Mouse (Mus musculus): Measurements from ENCODE around the gene Glrp1. TPM values are rescaled to one million over a fixed set of nuclear protein-coding genes. Genes with fewer than 3 reads are reported as not detected.
A peak's percentile ranks its signal among the peaks of the same experiment; 100 is the strongest.

The Glrp1 gene
- polyA plus RNA-seq, 1 experiment from 2014 or later: not detected

- Histone ChIP-seq H3K27me3 (no peaks in the 10 kb centered on the region; the same call in 1 of the 2 replicates), H3K4me2 (replicated peaks) (no peak overlapping the region), H3K4me3 (no peak overlapping the region), H3K4me1 (peaks cover 15% of the 10 kb centered on the region), H3K27ac (peak overlapping the region; percentile 4; the same call in 1 of the 2 replicates), H3K9me3 (replicated peaks) (no peaks in the 10 kb centered on the region), H3K9ac (no peak overlapping the region), H3K36me3 (no peaks in the 10 kb centered on the region)
- ATAC-seq (ENCODE audit: low FRiP score): no peak
- 15% methylated on average over 6 of the region's 6 CpGs for WGBS
Measured at GRCm38 (mm10) chr1:88472258-88472657, 37.6 kb downstream of the Glrp1 start.

GRCm38 (mm10) chr1:88469746-88470145 is 40.1 kb downstream of the Glrp1 start:
- Histone ChIP-seq H3K27ac (no peak overlapping the region), H3K27me3 (no peaks in the 10 kb centered on the region), H3K4me3 (no peak overlapping the region), H3K9ac (no peak overlapping the region), H3K4me1 (peaks cover 8% of the 10 kb centered on the region; the same call in 1 of the 2 replicates), H3K36me3 (no peaks in the 10 kb centered on the region), H3K9me3 (replicated peaks) (no peaks in the 10 kb centered on the region), H3K4me2 (replicated peaks) (no peak overlapping the region)
- no peak for ATAC-seq (ENCODE audit: low FRiP score)
- 80% methylated on average over 4 of the region's 4 CpGs for WGBS

- Histone ChIP-seq H3K9me3 (replicated peaks) (no peaks in the 10 kb centered on the region), H3K4me2 (replicated peaks) (no peak overlapping the region), H3K4me1 (peaks cover 6% of the 10 kb centered on the region; the same call in 1 of the 2 replicates), H3K27me3 (no peaks in the 10 kb centered on the region), H3K4me3 (no peak overlapping the region), H3K36me3 (no peaks in the 10 kb centered on the region), H3K9ac (no peak overlapping the region), H3K27ac (no peak overlapping the region)
- no peak for ATAC-seq (ENCODE audit: low FRiP score)
- 100% methylated on average over 2 of the region's 2 CpGs for WGBS
Measured at GRCm38 (mm10) chr1:88468335-88468734, 41.5 kb downstream of the Glrp1 start.

- Histone ChIP-seq H3K9ac (no peak overlapping the region), H3K9me3 (replicated peaks) (no peaks in the 10 kb centered on the region), H3K4me2 (replicated peaks) (no peak overlapping the region), H3K4me3 (no peak overlapping the region), H3K27ac (no peak overlapping the region), H3K27me3 (no peaks in the 10 kb centered on the region), H3K4me1 (peaks cover 6% of the 10 kb centered on the region; the same call in 1 of the 2 replicates), H3K36me3 (no peaks in the 10 kb centered on the region)
- WGBS: 80% methylated on average over 5 of the region's 5 CpGs
- ATAC-seq (ENCODE audit: low FRiP score): no peak
Measured at GRCm38 (mm10) chr1:88467866-88468265, 42.0 kb downstream of the Glrp1 start.

- Histone ChIP-seq H3K4me1 (peaks cover 7% of the 10 kb centered on the region; the same call in 1 of the 2 replicates), H3K27me3 (no peaks in the 10 kb centered on the region), H3K4me3 (no peak overlapping the region), H3K9me3 (replicated peaks) (no peaks in the 10 kb centered on the region), H3K9ac (no peak overlapping the region), H3K27ac (no peak overlapping the region), H3K36me3 (no peaks in the 10 kb centered on the region), H3K4me2 (replicated peaks) (no peak overlapping the region)
- WGBS: 74% methylated on average over 8 of the region's 8 CpGs
- no peak for ATAC-seq (ENCODE audit: low FRiP score)
Measured at GRCm38 (mm10) chr1:88466325-88467064, 43.4 kb downstream of the Glrp1 start.

GRCm38 (mm10) chr1:88465722-88466121 is 44.1 kb downstream of the Glrp1 start:
- no peak overlapping the region for H3K27ac ChIP-seq
- H3K9ac ChIP-seq: no peak overlapping the region
- no peaks in the 10 kb centered on the region for H3K9me3 ChIP-seq (replicated peaks)
- no peak for ATAC-seq (ENCODE audit: low FRiP score)
- H3K27me3 ChIP-seq: no peaks in the 10 kb centered on the region
- no peak overlapping the region for H3K4me2 ChIP-seq (replicated peaks)
- no peaks in the 10 kb centered on the region for H3K36me3 ChIP-seq
- peaks cover 7% of the 10 kb centered on the region; the same call in 1 of the 2 replicates for H3K4me1 ChIP-seq
- H3K4me3 ChIP-seq: no peak overlapping the region
- WGBS: 69% methylated on average over 4 of the region's 4 CpGs

GRCm38 (mm10) chr1:88464109-88464905 is 45.6 kb downstream of the Glrp1 start:
- Histone ChIP-seq H3K9ac (no peak overlapping the region), H3K4me2 (replicated peaks) (no peak overlapping the region), H3K9me3 (replicated peaks) (no peaks in the 10 kb centered on the region; the same call in 1 of the 2 replicates), H3K4me1 (peaks cover 7% of the 10 kb centered on the region; the same call in 1 of the 2 replicates), H3K27ac (no peak overlapping the region), H3K36me3 (no peaks in the 10 kb centered on the region), H3K4me3 (no peak overlapping the region), H3K27me3 (no peaks in the 10 kb centered on the region)
- ATAC-seq (ENCODE audit: low FRiP score): no peak
- 70% methylated on average over 6 of the region's 6 CpGs for WGBS

GRCm38 (mm10) chr1:88463241-88463640 is 46.6 kb downstream of the Glrp1 start:
- Histone ChIP-seq H3K4me1 (peaks cover 7% of the 10 kb centered on the region; the same call in 1 of the 2 replicates), H3K27ac (no peak overlapping the region), H3K4me2 (replicated peaks) (no peak overlapping the region), H3K9ac (no peak overlapping the region), H3K4me3 (no peak overlapping the region), H3K36me3 (no peaks in the 10 kb centered on the region), H3K9me3 (replicated peaks) (no peaks in the 10 kb centered on the region; the same call in 1 of the 2 replicates), H3K27me3 (no peaks in the 10 kb centered on the region)
- 94% methylated on average over 3 of the region's 3 CpGs for WGBS
- ATAC-seq (ENCODE audit: low FRiP score): no peak

- Histone ChIP-seq H3K9me3 (replicated peaks) (no peaks in the 10 kb centered on the region; the same call in 1 of the 2 replicates), H3K4me3 (no peak overlapping the region), H3K27me3 (no peaks in the 10 kb centered on the region), H3K4me2 (replicated peaks) (no peak overlapping the region), H3K27ac (no peak overlapping the region), H3K9ac (no peak overlapping the region), H3K36me3 (no peaks in the 10 kb centered on the region), H3K4me1 (peaks cover 7% of the 10 kb centered on the region; the same call in 1 of the 2 replicates)
- WGBS: 37% methylated on average over 6 of the region's 6 CpGs
- no peak for ATAC-seq (ENCODE audit: low FRiP score)
Measured at GRCm38 (mm10) chr1:88462484-88462883, 47.4 kb downstream of the Glrp1 start.

- Histone ChIP-seq H3K27me3 (no peaks in the 10 kb centered on the region), H3K9ac (no peak overlapping the region), H3K4me2 (replicated peaks) (no peak overlapping the region), H3K4me3 (no peak overlapping the region), H3K9me3 (replicated peaks) (no peaks in the 10 kb centered on the region; the same call in 1 of the 2 replicates), H3K4me1 (peaks cover 7% of the 10 kb centered on the region; the same call in 1 of the 2 replicates), H3K36me3 (no peaks in the 10 kb centered on the region), H3K27ac (no peak overlapping the region)
- no peak for ATAC-seq (ENCODE audit: low FRiP score)
- 29% methylated on average over 1 of the region's 1 CpGs for WGBS
Measured at GRCm38 (mm10) chr1:88461096-88461495, 48.8 kb downstream of the Glrp1 start.

- Histone ChIP-seq H3K9me3 (replicated peaks) (no peaks in the 10 kb centered on the region; the same call in 1 of the 2 replicates), H3K36me3 (no peaks in the 10 kb centered on the region), H3K27ac (no peak overlapping the region), H3K9ac (no peak overlapping the region), H3K4me2 (replicated peaks) (no peak overlapping the region), H3K4me1 (peaks cover 7% of the 10 kb centered on the region; the same call in 1 of the 2 replicates), H3K4me3 (no peak overlapping the region), H3K27me3 (no peaks in the 10 kb centered on the region)
- no peak for ATAC-seq (ENCODE audit: low FRiP score)
- 76% methylated on average over 5 of the region's 5 CpGs for WGBS
Measured at GRCm38 (mm10) chr1:88459655-88460054, 50.2 kb downstream of the Glrp1 start.

GRCm38 (mm10) chr1:88459196-88459595 is 50.7 kb downstream of the Glrp1 start:
- Histone ChIP-seq H3K4me3 (no peak overlapping the region), H3K4me1 (peaks cover 7% of the 10 kb centered on the region; the same call in 1 of the 2 replicates), H3K9ac (no peak overlapping the region), H3K27ac (no peak overlapping the region), H3K9me3 (replicated peaks) (no peaks in the 10 kb centered on the region; the same call in 1 of the 2 replicates), H3K4me2 (replicated peaks) (no peak overlapping the region), H3K36me3 (no peaks in the 10 kb centered on the region), H3K27me3 (no peaks in the 10 kb centered on the region)
- ATAC-seq (ENCODE audit: low FRiP score): no peak
- WGBS: 86% methylated on average over 4 of the region's 4 CpGs
